Mouse (Mus musculus): ENCODE results near the gene Zap70.
"Not testable (repeated sequence)": the region's sequence is repeated elsewhere in the genome, so short reads cannot be mapped to it uniquely, and the experiment has no call there.

Gene Zap70

GRCm38 (mm10) chr1:36780793-36781192 is 19.2 kb downstream of the Zap70 start:
- no peak for DNase-seq

- peak; percentile 51 to 68 for DNase-seq
Observed at GRCm38 (mm10) chr1:36782476-36782875, 20.9 kb downstream of the Zap70 start.

GRCm38 (mm10) chr1:36784365-36785134 is 23.0 kb downstream of the Zap70 start:
- DNase-seq: peak; percentile 92 to 95

- peak; percentile 63 to 80 for DNase-seq
Observed at GRCm38 (mm10) chr1:36785238-36785641, 23.6 kb downstream of the Zap70 start.

- peak in 1 of 2 experiments; percentile 37 for DNase-seq
Observed at GRCm38 (mm10) chr1:36786377-36786776, 24.8 kb downstream of the Zap70 start.

- no peak for DNase-seq
Observed at GRCm38 (mm10) chr1:36789416-36789815, 27.8 kb downstream of the Zap70 start.

GRCm38 (mm10) chr1:36796711-36797110 is 35.1 kb downstream of the Zap70 start:
- DNase-seq: no peak

GRCm38 (mm10) chr1:36797481-36797880 is 35.9 kb downstream of the Zap70 start:
- DNase-seq: no peak

- DNase-seq: no peak
Observed at GRCm38 (mm10) chr1:36800379-36801011, 38.9 kb downstream of the Zap70 start.

- no peak for DNase-seq
Observed at GRCm38 (mm10) chr1:36804259-36804658, 42.7 kb downstream of the Zap70 start.

GRCm38 (mm10) chr1:36804833-36805232 is 43.2 kb downstream of the Zap70 start:
- no peak for DNase-seq

GRCm38 (mm10) chr1:36806181-36806905 is 44.7 kb downstream of the Zap70 start:
- DNase-seq: no peak

- no peak for DNase-seq
Observed at GRCm38 (mm10) chr1:36807086-36807485, 45.5 kb downstream of the Zap70 start.

- no peak for DNase-seq
Observed at GRCm38 (mm10) chr1:36807782-36808565, 46.4 kb downstream of the Zap70 start.

- DNase-seq: no peak
Observed at GRCm38 (mm10) chr1:36811806-36812205, 50.2 kb downstream of the Zap70 start.

GRCm38 (mm10) chr1:36813415-36813814 is 51.8 kb downstream of the Zap70 start:
- DNase-seq: peak in 1 of 2 experiments; percentile 48

GRCm38 (mm10) chr1:36814271-36814903 is 52.8 kb downstream of the Zap70 start:
- DNase-seq: no peak

GRCm38 (mm10) chr1:36815166-36815565 is 53.6 kb downstream of the Zap70 start:
- peak in 1 of 2 experiments; percentile 32 for DNase-seq

- DNase-seq: not testable (repeated sequence)
Observed at GRCm38 (mm10) chr1:36821918-36822317, 60.3 kb downstream of the Zap70 start.

GRCm38 (mm10) chr1:36824356-36824755 is 62.8 kb downstream of the Zap70 start:
- no peak for DNase-seq

- DNase-seq: no peak
Observed at GRCm38 (mm10) chr1:36830913-36831866, 69.6 kb downstream of the Zap70 start.

Measured in cerebellum, postnatal 25 days (tissue).